Mouse (Mus musculus) midbrain, embryonic 14.5 days (tissue): Measurements from ENCODE around the gene Zbtb14. TPM values are rescaled to one million over a fixed set of nuclear protein-coding genes. Genes with fewer than 3 reads are reported as not detected.
A peak's percentile ranks its signal among the peaks of the same experiment; 100 is the strongest.

Source experiments
- ATAC-seq: fragments of 200-750 bp; cut with Nextera tagmentation; 2 replicates; pipeline ENCODE4 v1.8.0; 2017; ENCODE audit warnings: moderate number of reproducible peaks, moderate library complexity; ENCODE audit not compliant: low FRiP score, low TSS enrichment
- DNase-seq: peaks from one replicate; pipeline ENCODE4 v3.0.0-alpha.2; 2015
- H3K27ac ChIP-seq: fragments of 300-500 bp; sonication (generic); replicated peaks from 2 replicates; pipeline ENCODE4 v1.5.1; 2014; ENCODE audit warnings: mild to moderate bottlenecking, low read depth, low read length, moderate library complexity
- H3K27me3 ChIP-seq: fragments of 300-500 bp; sonication (generic); 2 replicates; pipeline ENCODE4 v1.6.1; 2014; ENCODE audit warnings: low read length, control low read depth, mixed read lengths; ENCODE audit not compliant: control insufficient read depth, insufficient read depth
- H3K36me3 ChIP-seq: fragments of 300-500 bp; sonication (generic); 2 replicates; pipeline ENCODE4 v1.6.1; 2014; ENCODE audit warnings: low read length, control low read depth; ENCODE audit not compliant: control insufficient read depth, insufficient read depth
- H3K4me1 ChIP-seq: fragments of 300-500 bp; sonication (generic); 2 replicates; pipeline ENCODE4 v1.6.1; 2014; ENCODE audit warnings: mild to moderate bottlenecking, antibody characterized with exemption, low read length, control low read depth; ENCODE audit not compliant: control insufficient read depth, insufficient read depth
- H3K4me2 ChIP-seq: fragments of 300-500 bp; sonication (generic); 2 replicates; pipeline ENCODE4 v1.6.1; 2014; ENCODE audit warnings: mild to moderate bottlenecking, low read length, moderate library complexity
- H3K4me3 ChIP-seq: fragments of 300-500 bp; sonication (generic); replicated peaks from 2 replicates; pipeline ENCODE4 v1.5.1; 2014; ENCODE audit warnings: low read depth, low read length
- H3K9ac ChIP-seq: fragments of 300-500 bp; sonication (generic); replicated peaks from 2 replicates; pipeline ENCODE4 v1.6.1; 2014; ENCODE audit warnings: mild to moderate bottlenecking, low read length, moderate library complexity
- H3K9me3 ChIP-seq: fragments of 300-500 bp; sonication (generic); 2 replicates; pipeline ENCODE4 v1.6.1; 2016; ENCODE audit warnings: low read length, control low read depth, mixed read lengths; ENCODE audit not compliant: control insufficient read depth
- WGBS: fragments of 180-500 bp; shearing (Covaris S2); extraction: QIAGEN DNeasy Blood & Tissue Kit; methylation state at CpG from one replicate; pipeline ENCODE4 v1.1.7; 2014; 5-methylcytosine and 5-hydroxymethylcytosine counted together
- polyA plus RNA-seq: library from polyadenylated mRNA; unstranded; fragments of >200 nt; fragmentation: Nextera tagmentation; extraction: Ambion mirVana; gene quantifications from 2 replicates; pipeline ENCODE4 v1.2.1, GENCODE M21; 2014

Gene Zbtb14
- 25.7 and 32.2 TPM in 2 replicates for polyA plus RNA-seq

DNA sequence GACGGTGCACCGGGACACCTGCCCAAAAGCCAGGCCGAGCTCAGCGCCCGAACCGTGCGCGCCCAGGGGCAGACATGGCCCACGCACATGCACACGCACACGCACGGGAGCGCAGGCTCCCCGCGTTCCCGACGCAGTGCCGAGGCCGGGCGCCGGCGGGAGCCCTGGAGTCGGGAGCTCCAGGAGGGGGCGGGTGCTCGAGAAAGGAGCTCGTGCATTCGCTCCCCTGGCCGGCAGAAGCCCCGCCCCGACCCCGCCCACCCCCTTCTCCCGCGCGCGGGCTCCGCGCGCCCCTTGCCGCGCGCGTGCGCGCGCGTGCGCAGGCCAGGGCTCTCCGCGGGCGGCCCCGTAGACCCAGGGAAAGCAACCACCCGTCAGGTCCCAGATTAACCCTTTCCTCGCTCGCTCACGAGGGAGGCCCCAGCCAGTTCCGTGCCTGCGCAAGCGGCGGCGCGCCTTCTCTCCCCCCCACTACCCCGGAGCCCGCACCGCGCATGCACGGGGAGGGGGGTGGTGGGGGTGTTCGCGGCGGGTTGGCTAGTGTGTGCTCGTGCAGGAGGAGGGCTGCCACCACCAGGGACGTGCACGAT is at the start of gene Zbtb14:
Zbtb14 (plus strand) TSS at position 540 of the 590 bp plus-strand sequence.
- Histone ChIP-seq H3K4me1 (peaks cover 10% of the 10 kb centered on the region), H3K27me3 (no peaks in the 10 kb centered on the region), H3K27ac (peak within 1 kb of the TSS; percentile 99), H3K9me3 (no peaks in the 10 kb centered on the region), H3K36me3 (peaks cover 12% of the 10 kb centered on the region), H3K4me2 (peak within 1 kb of the TSS; percentile 91), H3K4me3 (peak within 1 kb of the TSS; percentile 83), H3K9ac (peak within 1 kb of the TSS; percentile 92)
- DNase-seq: peak; percentile 97
- peak; percentile 89 for ATAC-seq
- under 1% methylated on average over 58 of the region's 72 CpGs for WGBS

DNA sequence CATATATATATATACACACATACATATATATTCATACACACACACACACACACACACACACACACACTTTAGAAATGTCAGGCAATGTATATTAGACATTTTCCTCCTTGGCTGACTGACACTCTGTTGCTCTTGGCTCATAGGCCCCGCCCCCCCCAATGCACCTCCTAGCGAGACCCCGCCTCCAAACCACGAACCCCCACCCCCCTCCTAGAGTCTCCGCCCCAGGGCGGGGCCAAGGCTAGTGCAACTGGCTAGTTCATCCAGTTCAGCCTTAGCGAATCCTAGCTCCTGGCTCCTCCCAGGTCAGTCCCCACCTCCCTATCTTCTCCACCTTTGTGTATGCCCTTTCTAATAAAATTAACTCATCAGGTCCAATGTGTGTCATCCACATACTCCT is 36.8 kb upstream of the Zbtb14 start:
- Histone ChIP-seq H3K4me3 (no peak overlapping the region), H3K27me3 (no peaks in the 10 kb centered on the region), H3K27ac (no peak overlapping the region), H3K9me3 (no peaks in the 10 kb centered on the region), H3K36me3 (no peaks in the 10 kb centered on the region), H3K9ac (no peak overlapping the region), H3K4me2 (no peak overlapping the region), H3K4me1 (no peaks in the 10 kb centered on the region)
- no peak for ATAC-seq
- WGBS: 85% methylated on average over 7 of the region's 7 CpGs
- DNase-seq: no peak

DNA sequence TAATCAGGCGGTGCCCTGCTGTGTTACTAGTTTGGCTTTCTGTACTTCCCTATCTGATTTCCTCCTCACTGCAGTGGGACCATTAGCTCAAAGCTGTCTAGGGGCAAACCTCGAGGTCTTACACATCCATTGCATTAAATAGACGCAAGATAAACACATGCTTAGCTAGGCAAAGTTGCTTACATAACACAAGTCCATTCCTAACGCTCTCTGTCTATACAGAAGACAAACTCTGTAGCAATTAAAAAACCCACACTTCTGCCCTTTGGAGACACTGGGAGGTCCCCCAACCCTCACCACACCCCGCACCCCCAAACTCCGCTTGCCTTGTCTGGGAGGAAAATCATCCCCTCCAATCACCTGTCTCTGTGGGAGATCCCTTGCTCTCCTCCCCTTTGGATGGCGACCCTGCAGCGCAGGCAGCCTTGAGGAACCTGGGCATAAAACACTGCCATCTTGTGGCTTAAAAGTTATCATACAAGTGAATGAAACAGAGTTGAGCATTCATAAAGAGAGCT is 33.8 kb upstream of the Zbtb14 start:
- ATAC-seq (peak; percentile 71; the same call in 1 of the 2 replicates), DNase-seq (peak; percentile 87)
- Histone ChIP-seq H3K4me2 (0 out of 2 replicates have a peak overlapping the region, but pooled peaks have one; percentile 17), H3K27me3 (no peaks in the 10 kb centered on the region), H3K9ac (no peak overlapping the region), H3K9me3 (no peaks in the 10 kb centered on the region), H3K4me3 (no peak overlapping the region), H3K4me1 (no peaks in the 10 kb centered on the region), H3K36me3 (no peaks in the 10 kb centered on the region), H3K27ac (no peak overlapping the region)
- 25% methylated on average over 8 of the region's 8 CpGs for WGBS

DNA sequence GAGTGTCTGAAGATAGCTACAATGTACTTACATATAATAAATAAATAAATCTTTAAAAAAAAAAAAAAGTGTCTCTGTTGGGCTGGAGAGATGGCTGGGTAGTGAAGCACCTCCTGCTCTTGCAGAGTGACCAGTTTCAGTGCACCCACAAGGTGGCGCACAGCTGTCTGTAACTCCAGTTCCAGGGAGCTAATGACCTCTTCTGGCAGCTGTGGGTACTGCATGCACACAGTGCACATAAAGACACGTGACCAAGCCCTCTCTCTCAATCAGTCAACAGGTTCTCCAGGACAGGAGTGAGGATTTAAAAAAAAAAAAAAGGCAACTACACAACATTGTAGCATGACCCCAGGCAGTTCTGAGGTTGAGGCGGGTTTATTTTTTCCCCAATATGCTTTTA is 17.8 kb upstream of the Zbtb14 start:
- 83% methylated on average over 3 of the region's 3 CpGs for WGBS

DNA sequence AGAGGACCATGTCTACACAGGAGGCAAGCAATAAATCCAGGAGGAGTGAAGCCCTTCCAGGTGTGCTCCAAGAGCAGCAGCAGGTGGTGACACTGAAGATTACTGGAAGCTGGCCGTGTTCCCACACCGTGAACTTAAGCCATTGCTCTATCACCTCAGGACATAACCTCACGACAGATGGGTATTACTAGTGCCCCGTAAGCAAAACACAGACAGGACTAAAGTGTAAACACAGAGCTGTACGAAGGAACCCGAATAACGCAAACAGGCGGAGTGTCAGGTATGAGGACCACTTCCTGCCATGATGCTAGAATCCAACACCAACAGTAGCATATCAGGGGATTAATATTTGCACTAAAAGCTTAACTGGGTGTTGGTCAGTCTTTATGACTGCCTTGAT is 2.0 kb upstream of the Zbtb14 start:
- Histone ChIP-seq H3K4me1 (peaks cover 10% of the 10 kb centered on the region), H3K9me3 (no peaks in the 10 kb centered on the region), H3K36me3 (no peaks in the 10 kb centered on the region), H3K27ac (no peak overlapping the region), H3K27me3 (no peaks in the 10 kb centered on the region), H3K4me3 (no peak overlapping the region), H3K9ac (no peak overlapping the region), H3K4me2 (no peak overlapping the region)
- 95% methylated on average over 8 of the region's 8 CpGs for WGBS
- ATAC-seq (no peak), DNase-seq (no peak)

More for the DNA sequence above, 17.8 kb upstream of the Zbtb14 start:
- H3K9ac ChIP-seq: no peak overlapping the region
- no peaks in the 10 kb centered on the region for H3K4me1 ChIP-seq
- no peaks in the 10 kb centered on the region for H3K27me3 ChIP-seq
- H3K9me3 ChIP-seq: no peaks in the 10 kb centered on the region
- ATAC-seq: no peak
- H3K27ac ChIP-seq: no peak overlapping the region
- H3K36me3 ChIP-seq: no peaks in the 10 kb centered on the region
- H3K4me3 ChIP-seq: no peak overlapping the region
- DNase-seq: no peak
- no peak overlapping the region for H3K4me2 ChIP-seq

DNA sequence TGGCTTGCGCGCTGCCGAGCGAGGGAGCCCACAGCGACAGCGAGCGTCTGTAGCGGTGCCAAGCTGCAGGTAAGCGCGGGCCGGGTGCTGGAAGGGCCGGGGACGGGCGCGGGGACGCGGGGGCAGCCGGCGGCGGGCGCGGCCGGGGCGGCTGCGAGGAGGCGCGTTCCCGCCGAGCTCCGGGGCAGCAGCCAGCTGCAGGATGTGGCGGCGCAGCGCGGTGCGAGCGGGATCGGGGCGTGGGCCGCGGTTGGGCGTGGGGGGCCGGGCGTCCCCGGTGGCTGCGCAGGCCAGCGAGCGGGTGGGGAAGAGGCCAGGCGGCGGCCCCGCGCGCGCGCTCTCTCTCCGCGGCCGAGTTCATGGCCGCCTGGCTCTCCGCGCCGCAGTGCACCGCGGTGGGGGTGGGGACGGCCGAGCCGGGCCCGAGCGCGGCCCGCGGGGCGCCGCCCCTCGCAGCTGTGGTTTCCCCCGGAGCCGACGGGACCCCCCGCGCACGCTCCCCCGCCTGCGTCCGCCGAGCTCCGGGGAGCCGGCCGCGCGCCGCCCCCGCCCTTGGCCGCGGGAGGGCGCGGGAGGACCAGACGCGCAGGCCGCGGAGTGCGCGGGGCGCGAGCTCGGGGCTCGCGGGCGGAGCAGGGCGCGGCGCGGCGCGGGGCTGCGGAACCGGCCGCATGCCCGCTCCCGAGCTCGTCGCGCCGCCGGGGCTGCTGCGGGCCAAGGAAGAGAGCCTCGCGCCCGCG is 521 bp downstream of the Zbtb14 start:
- peak overlapping the region; percentile 83 for H3K4me3 ChIP-seq
- H3K36me3 ChIP-seq: peaks cover 19% of the 10 kb centered on the region
- peak overlapping the region; percentile 92 for H3K9ac ChIP-seq
- H3K9me3 ChIP-seq: no peaks in the 10 kb centered on the region
- H3K4me1 ChIP-seq: peaks cover 10% of the 10 kb centered on the region
- peak; percentile 92 for DNase-seq
- H3K27ac ChIP-seq: peak overlapping the region; percentile 99
- no peaks in the 10 kb centered on the region for H3K27me3 ChIP-seq
- 1% methylated on average over 88 of the region's 128 CpGs for WGBS
- ATAC-seq: peak; percentile 76
- H3K4me2 ChIP-seq: peak overlapping the region; percentile 91

DNA sequence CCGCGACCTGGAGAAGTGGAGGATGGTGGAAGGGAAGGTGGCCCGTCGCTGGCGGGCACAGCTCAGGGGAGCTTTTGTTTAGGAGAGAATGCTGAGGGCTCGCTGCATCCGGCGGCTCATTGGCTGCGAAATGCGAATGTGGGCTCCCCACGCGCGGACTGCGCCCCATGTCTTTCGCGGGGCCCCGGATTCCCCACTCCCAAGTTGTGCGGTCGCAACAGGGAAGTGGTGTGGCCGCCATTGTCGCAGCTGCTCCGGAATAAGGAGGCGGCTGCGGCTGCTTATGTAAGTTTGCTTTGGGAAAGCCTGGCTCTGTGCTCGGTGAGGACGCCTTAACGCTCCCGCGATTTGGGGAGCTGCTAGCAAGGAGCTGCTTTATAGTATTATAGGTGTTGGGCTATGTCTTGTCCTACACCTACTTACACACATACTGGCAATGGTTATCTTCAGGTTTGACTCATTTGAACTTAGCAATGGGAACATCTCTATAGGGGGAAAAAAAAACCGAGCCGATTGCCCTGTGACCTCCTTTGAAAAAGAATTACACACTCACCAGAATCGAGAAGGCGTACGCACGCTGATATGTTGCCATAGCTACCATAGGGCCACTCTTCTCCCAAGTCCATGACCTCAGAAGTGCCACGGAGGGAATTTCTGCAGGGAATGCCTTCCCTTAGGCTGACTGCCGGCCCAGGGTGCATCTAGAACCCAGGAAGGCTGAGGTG is 1.3 kb downstream of the Zbtb14 start:
- Histone ChIP-seq H3K27me3 (no peaks in the 10 kb centered on the region), H3K4me3 (peak overlapping the region; percentile 83), H3K4me1 (peaks cover 10% of the 10 kb centered on the region), H3K9me3 (no peaks in the 10 kb centered on the region), H3K36me3 (peaks cover 20% of the 10 kb centered on the region), H3K27ac (peak overlapping the region; percentile 99), H3K4me2 (peak overlapping the region; percentile 91), H3K9ac (peak overlapping the region; percentile 92)
- peak; percentile 7 for ATAC-seq
- DNase-seq: peak; percentile 77
- under 1% methylated on average over 37 of the region's 37 CpGs for WGBS

DNA sequence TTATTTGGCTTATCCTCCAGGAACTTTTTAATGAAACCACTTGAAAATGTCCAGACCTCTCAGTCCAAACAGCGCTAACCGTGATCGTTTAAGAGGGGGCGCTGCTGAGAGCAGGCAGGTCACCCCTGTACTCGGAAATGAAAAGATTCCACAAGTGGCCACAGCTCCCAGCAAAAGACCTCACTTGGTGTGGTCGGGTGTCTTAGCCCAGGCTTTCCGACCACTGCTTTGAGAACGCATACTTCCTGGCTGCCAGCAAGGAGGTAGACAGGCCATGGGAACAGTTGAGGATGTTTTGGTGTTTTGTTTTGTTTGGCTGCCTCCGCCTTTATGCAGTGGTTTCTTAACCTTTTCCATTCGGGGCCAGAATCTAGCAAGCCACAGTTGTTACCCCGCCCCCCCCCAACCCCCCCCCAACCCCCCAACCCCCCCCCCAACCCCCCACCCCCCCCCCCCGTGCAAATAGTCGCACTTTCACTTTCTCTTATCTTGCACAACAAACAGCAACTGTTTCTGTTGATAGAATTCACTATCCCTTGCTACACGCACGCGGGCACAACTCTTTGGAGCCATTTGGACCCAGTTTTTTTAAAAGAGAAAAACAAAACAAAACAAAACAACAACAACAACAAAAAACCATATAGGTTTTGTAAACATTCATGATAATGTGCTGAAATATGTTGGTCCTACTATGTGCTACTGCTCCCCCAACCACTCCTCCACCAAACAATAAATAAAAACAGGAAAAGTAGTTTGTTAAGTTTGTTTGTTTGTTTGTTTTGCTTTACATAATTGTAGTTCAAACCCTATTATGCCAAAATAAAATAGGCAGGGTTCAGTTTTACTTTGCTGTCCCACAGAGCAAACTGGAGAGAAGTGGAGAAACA is 13.5 kb downstream of the Zbtb14 start:
- H3K36me3 ChIP-seq: peaks cover 2% of the 10 kb centered on the region; the same call in 1 of the 2 replicates
- no peaks in the 10 kb centered on the region for H3K4me1 ChIP-seq
- no peaks in the 10 kb centered on the region for H3K27me3 ChIP-seq
- H3K9me3 ChIP-seq: no peaks in the 10 kb centered on the region
- H3K4me3 ChIP-seq: no peak overlapping the region
- no peak overlapping the region for H3K27ac ChIP-seq
- 36% methylated on average over 15 of the region's 16 CpGs for WGBS
- ATAC-seq (no peak), DNase-seq (no peak)
- no peak overlapping the region for H3K4me2 ChIP-seq
- H3K9ac ChIP-seq: no peak overlapping the region
